Mouse (Mus musculus) MEL (cell line): ENCODE measurements at regions not wholly inside any gene's neighbourhood (a gene's known extent, or its start where the extent isn't known, plus 50 kb on each side); places are given as distances from the start of the nearest gene placed in this dataset.
"Not testable (repeated sequence)": the region's sequence is repeated elsewhere in the genome, so short reads cannot be mapped to it uniquely, and the experiment has no call there.

ENCODE experiments used
- DNase-seq: peaks from one replicate; pipeline ENCODE4 v3.0.0; 2011; ENCODE audit warnings: low read depth, low spot score
- H3K27ac ChIP-seq: 2 replicates; pipeline ENCODE4 v1.5.1; 2012; ENCODE audit warnings: low read depth, mild to moderate bottlenecking, control low read depth, low read length, moderate library complexity; ENCODE audit not compliant: control insufficient read depth
- H3K27me3 ChIP-seq, 2 experiments: fragments of 150-350 bp in 1 of 2; sonication (generic) in 1 of 2; 2 replicates each; pipeline ENCODE4 v1.6.1; 2012; ENCODE audit warnings: low read length in 2 of 2, mild to moderate bottlenecking in 2 of 2, improper control_type of control experiment in 1 of 2, moderate library complexity in 1 of 2; ENCODE audit not compliant: insufficient read depth in 2 of 2, control insufficient read depth in 1 of 2
- H3K36me3 ChIP-seq, 2 experiments: 2 replicates each; pipeline ENCODE4 v1.6.1; 2012 to 2014; ENCODE audit warnings: low read length in 2 of 2, improper control_type of control experiment in 1 of 2, inconsistent platforms in 1 of 2, mild to moderate bottlenecking in 1 of 2; ENCODE audit not compliant: insufficient read depth in 2 of 2, control insufficient read depth in 1 of 2
- H3K4me1 ChIP-seq, 2 experiments: fragments of 150-350 bp in 1 of 2; sonication (generic) in 1 of 2; 2 replicates each; pipeline ENCODE4 v1.6.1; 2012; ENCODE audit warnings: low read length in 2 of 2, improper control_type of control experiment in 1 of 2, mild to moderate bottlenecking in 1 of 2; ENCODE audit not compliant: insufficient read depth in 2 of 2, control insufficient read depth in 1 of 2
- H3K4me3 ChIP-seq, 2 experiments: fragments of 150-350 bp in 1 of 2; sonication (generic) in 1 of 2; 2 replicates each; pipeline ENCODE4 v1.5.1; 2012; ENCODE audit warnings: low read depth in 2 of 2, low read length in 2 of 2, mild to moderate bottlenecking in 2 of 2, moderate library complexity in 2 of 2, control low read depth in 1 of 2, improper control_type of control experiment in 1 of 2; ENCODE audit not compliant: control insufficient read depth in 1 of 2, insufficient read depth in 1 of 2
- H3K79me2 ChIP-seq: 2 replicates; pipeline ENCODE4 v1.6.1; 2012; ENCODE audit warnings: mild to moderate bottlenecking, low read length, moderate library complexity; ENCODE audit not compliant: control insufficient read depth, poor library complexity, insufficient read depth
- H3K9ac ChIP-seq: 2 replicates; pipeline ENCODE4 v1.6.1; 2012; ENCODE audit warnings: low read depth, mild to moderate bottlenecking, control low read depth, low read length, moderate library complexity; ENCODE audit not compliant: control insufficient read depth, poor library complexity, severe bottlenecking
- H3K9me3 ChIP-seq: fragments of 150-350 bp; sonication (generic); replicated peaks from 2 replicates; pipeline ENCODE4 v1.6.1; 2012; ENCODE audit warnings: mild to moderate bottlenecking, low read length, improper control_type of control experiment, moderate library complexity; ENCODE audit not compliant: insufficient read depth
- BHLHE40 ChIP-seq: IDR thresholded peaks from 2 replicates; pipeline ENCODE4 v1.6.1; 2012; ENCODE audit warnings: low read depth, mild to moderate bottlenecking, inconsistent platforms, low read length, improper control_type of control experiment, borderline replicate concordance
- CHD2 ChIP-seq: IDR thresholded peaks from 2 replicates; pipeline ENCODE4 v1.6.1; 2011; ENCODE audit warnings: low read length, improper control_type of control experiment
- E2F4 ChIP-seq: IDR thresholded peaks from 2 replicates; pipeline ENCODE4 v1.6.1; 2011; ENCODE audit warnings: low read depth, low read length, improper control_type of control experiment, borderline replicate concordance
- ELF1 ChIP-seq: IDR thresholded peaks from 2 replicates; pipeline ENCODE4 v1.6.1; 2014; ENCODE audit warnings: low read depth, mild to moderate bottlenecking, inconsistent platforms, low read length, improper control_type of control experiment, moderate library complexity
- EP300 ChIP-seq, 2 experiments: IDR thresholded peaks; 2 replicates each; pipeline ENCODE4 v1.6.1; 2011; ENCODE audit warnings: improper control_type of control experiment in 2 of 2, low read length in 2 of 2, low read depth in 1 of 2, mild to moderate bottlenecking in 1 of 2
- ETS1 ChIP-seq: IDR thresholded peaks from 2 replicates; pipeline ENCODE4 v1.6.1; 2012; ENCODE audit warnings: low read depth, mild to moderate bottlenecking, inconsistent platforms, low read length, improper control_type of control experiment, moderate library complexity
- GABPA ChIP-seq: IDR thresholded peaks from 2 replicates; pipeline ENCODE4 v1.6.1; 2012; ENCODE audit warnings: low read depth, mild to moderate bottlenecking, inconsistent platforms, low read length, improper control_type of control experiment, moderate library complexity
- GATA1 ChIP-seq: IDR thresholded peaks from 2 replicates; pipeline ENCODE4 v1.6.1; 2011; ENCODE audit warnings: low read depth, low read length, improper control_type of control experiment
- HCFC1 ChIP-seq: IDR thresholded peaks from 2 replicates; pipeline ENCODE4 v1.6.1; 2012; ENCODE audit warnings: low read depth, mild to moderate bottlenecking, inconsistent platforms, low read length, improper control_type of control experiment, moderate library complexity
- KAT2A ChIP-seq: conservative IDR thresholded peaks from 2 replicates; pipeline ENCODE4 v1.6.1; 2012; ENCODE audit warnings: low read depth, low read length, improper control_type of control experiment, inconsistent platforms
- MAFK ChIP-seq: IDR thresholded peaks from 2 replicates; pipeline ENCODE4 v1.6.1; 2011; ENCODE audit warnings: low read depth, mild to moderate bottlenecking, low read length, improper control_type of control experiment, borderline replicate concordance
- MEF2A ChIP-seq: IDR thresholded peaks from 2 replicates; pipeline ENCODE4 v1.6.1; 2014; ENCODE audit warnings: low read depth, mild to moderate bottlenecking, inconsistent platforms, low read length, improper control_type of control experiment; ENCODE audit not compliant: poor library complexity, insufficient replicate concordance, severe bottlenecking; ENCODE audit errors: extremely low read depth
- MXI1 ChIP-seq: IDR thresholded peaks from 2 replicates; pipeline ENCODE4 v1.6.1; 2011; ENCODE audit warnings: mild to moderate bottlenecking, low read depth, low read length, improper control_type of control experiment
- MYC ChIP-seq: IDR thresholded peaks from 2 replicates; pipeline ENCODE4 v1.6.1; 2011; ENCODE audit warnings: low read depth, mild to moderate bottlenecking, low read length, improper control_type of control experiment, moderate library complexity
- NRF1 ChIP-seq: IDR thresholded peaks from 2 replicates; pipeline ENCODE4 v1.6.1; 2014; ENCODE audit warnings: low read depth, mild to moderate bottlenecking, inconsistent platforms, low read length, improper control_type of control experiment, moderate library complexity; ENCODE audit not compliant: poor library complexity, insufficient read depth, severe bottlenecking
- POLR2AphosphoS2 ChIP-seq: IDR thresholded peaks from 2 replicates; pipeline ENCODE4 v1.6.1; 2011; ENCODE audit warnings: low read length, improper control_type of control experiment
- SIN3A ChIP-seq: IDR thresholded peaks from 2 replicates; pipeline ENCODE4 v1.6.1; 2012; ENCODE audit warnings: low read length, improper control_type of control experiment, inconsistent platforms
- SMC3 ChIP-seq: IDR thresholded peaks from 2 replicates; pipeline ENCODE4 v1.6.1; 2011; ENCODE audit warnings: low read depth, low read length, improper control_type of control experiment
- TAL1 ChIP-seq: IDR thresholded peaks from 2 replicates; pipeline ENCODE4 v1.6.1; 2012; ENCODE audit warnings: mild to moderate bottlenecking, inconsistent platforms, low read length, moderate library complexity, mixed read lengths
- TBP ChIP-seq: IDR thresholded peaks from 2 replicates; pipeline ENCODE4 v1.8.0; 2011; ENCODE audit warnings: low read depth, low read length, improper control_type of control experiment
- TCF12 ChIP-seq: IDR thresholded peaks from 2 replicates; pipeline ENCODE4 v1.6.1; 2014; ENCODE audit warnings: low read depth, mild to moderate bottlenecking, inconsistent platforms, low read length, improper control_type of control experiment, moderate library complexity
- ZKSCAN1 ChIP-seq: IDR thresholded peaks from 2 replicates; pipeline ENCODE4 v1.6.1; 2012; ENCODE audit warnings: low read depth, mild to moderate bottlenecking, inconsistent platforms, low read length, improper control_type of control experiment, moderate library complexity
- ZNF384 ChIP-seq: IDR thresholded peaks from 2 replicates; pipeline ENCODE4 v1.6.1; 2012; ENCODE audit warnings: low read depth, mild to moderate bottlenecking, inconsistent platforms, low read length, improper control_type of control experiment

GRCm38 (mm10) chr9:84499507-84499906 lies 574.6 kb downstream of the Bckdhb start:
- H3K27me3 ChIP-seq: no peaks in the 10 kb centered on the region
- no peaks in the 10 kb centered on the region for H3K9me3 ChIP-seq
- no peak overlapping the region for H3K27ac ChIP-seq
- no peaks in the 10 kb centered on the region for H3K79me2 ChIP-seq
- H3K9ac ChIP-seq: no peak overlapping the region
- peak; percentile 2 for DNase-seq
- H3K4me3 ChIP-seq: no peak overlapping the region
- no peak for TF ChIP-seq MXI1
- no peak for TF ChIP-seq TCF12
- TF ChIP-seq HCFC1: no peak
- TF ChIP-seq POLR2AphosphoS2: no peak
- no peak for TF ChIP-seq SIN3A
- TF ChIP-seq ELF1: no peak
- TF ChIP-seq BHLHE40: no peak
- no peak for TF ChIP-seq TAL1
- TF ChIP-seq NRF1: no peak
- no peak for TF ChIP-seq ETS1
- TF ChIP-seq MYC: no peak
- no peaks in the 10 kb centered on the region for H3K36me3 ChIP-seq
- no peaks in the 10 kb centered on the region for H3K4me1 ChIP-seq

GRCm38 (mm10) chr9:84502981-84503380 lies 578.0 kb downstream of the Bckdhb start:
- not testable (repeated sequence) for H3K36me3 ChIP-seq, H3K27ac ChIP-seq, DNase-seq, H3K9ac ChIP-seq, H3K27me3 ChIP-seq, H3K4me1 ChIP-seq, H3K79me2 ChIP-seq, H3K4me3 ChIP-seq, H3K9me3 ChIP-seq

GRCm38 (mm10) chr9:84517064-84517463 lies 592.1 kb downstream of the Bckdhb start:
- H3K79me2 ChIP-seq: no peaks in the 10 kb centered on the region
- H3K4me3 ChIP-seq: no peak overlapping the region
- H3K27ac ChIP-seq: no peak overlapping the region
- H3K9me3 ChIP-seq: no peaks in the 10 kb centered on the region
- DNase-seq: no peak
- no peaks in the 10 kb centered on the region for H3K4me1 ChIP-seq
- H3K9ac ChIP-seq: no peak overlapping the region
- H3K27me3 ChIP-seq: no peaks in the 10 kb centered on the region
- no peaks in the 10 kb centered on the region for H3K36me3 ChIP-seq
- TF ChIP-seq CHD2 (no peak), NRF1 (no peak), KAT2A (no peak), ETS1 (no peak), ZNF384 (no peak), EP300 (IDR thresholded peaks at IDR 0.05; ENCODE audit: low read depth in 1 of 2, low read length in 2 of 2) (no peak), TBP (no peak), GABPA (no peak), MAFK (no peak), TAL1 (no peak), SMC3 (no peak), TCF12 (no peak), ZKSCAN1 (no peak), GATA1 (no peak), MEF2A (no peak), E2F4 (no peak)
